12 mouse cellular contexts compared by ENCODE assay signal in the genomic region with DNA sequence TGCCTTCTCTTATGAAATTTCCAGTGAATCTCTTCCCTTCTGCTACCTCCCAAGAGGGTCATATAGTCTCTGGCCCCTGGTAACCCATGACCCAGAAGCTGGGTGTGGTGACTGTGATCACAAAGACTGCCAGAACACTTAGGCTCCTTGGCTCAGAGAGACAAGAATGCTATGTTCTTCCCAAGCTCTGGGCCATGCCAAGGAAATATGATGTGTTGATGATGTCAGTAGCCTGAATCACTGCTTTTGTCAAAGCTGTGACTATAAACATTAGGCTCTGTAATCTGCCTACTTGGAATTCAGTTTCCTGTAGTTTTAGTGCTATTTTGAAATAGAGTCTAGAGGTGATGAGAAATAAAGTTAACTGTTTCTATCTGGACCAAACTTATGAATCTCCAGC.
A peak's percentile ranks its signal among the peaks of the same experiment; 100 is the strongest.
DNase-seq lines count a peak whose midpoint lies in the region; ATAC-seq lines count a peak whose summit lies in the region.
"Had no signal": no experiment of that assay in that cellular context is flagged by ENCODE, and none has a peak within 500 bp of the region (broad histone marks: within the 10 kb centered on the region; RNA-seq: fewer than 3 reads in every experiment).

No protein-coding gene starts in this region.

- DNase-seq in frontal cortex, postnatal 10 days (ENCODE audit: low spot score in 2 of 2): no peak
- DNase-seq in testis, postnatal 14 days (ENCODE audit: low spot score): peak; percentile 28
- no peak for DNase-seq in testis, postnatal 10 days (ENCODE audit: low spot score)
- DNase-seq in gastrocnemius, postnatal 36 days: peak; percentile 26 to 48
- DNase-seq in lung, postnatal 25 days (ENCODE audit: low spot score): peak; percentile 79
- DNase-seq in kidney, postnatal 25 days: no peak
- no peak for DNase-seq in left cerebral cortex, adult 9 months (ENCODE audit: low spot score in 2 of 2)
- DNase-seq: cerebellum, adult 11 months; thymus, postnatal 25 days had no signal

- intact Hi-C loops in gastrocnemius, postnatal 36 days (cut with DNase I): loop anchor here (5.0 kb wide), 1 partner anchor 204 kb away; a partner anchor contains a TSS

- ATAC-seq in frontal cortex, adult (ENCODE audit: low TSS enrichment): peak; percentile 67; the same call in 1 of the 2 replicates
- ATAC-seq: forebrain, embryonic 16.5 days; intestine, embryonic 15.5 days had no signal

Comparison
In these comparisons a context has a peak if more than half of its experiments do, and no peak if none do; other contexts are left out.
1. DNase-seq: peak in testis, postnatal 14 days (single experiment), gastrocnemius, postnatal 36 days (2 of 2) and lung, postnatal 25 days (single experiment); none in frontal cortex, postnatal 10 days (0 of 2), testis, postnatal 10 days (single experiment), kidney, postnatal 25 days (0 of 2) and left cerebral cortex, adult 9 months (0 of 2).